Comparison of ENCODE assay signal across 9 mouse cellular contexts in the genomic region with DNA sequence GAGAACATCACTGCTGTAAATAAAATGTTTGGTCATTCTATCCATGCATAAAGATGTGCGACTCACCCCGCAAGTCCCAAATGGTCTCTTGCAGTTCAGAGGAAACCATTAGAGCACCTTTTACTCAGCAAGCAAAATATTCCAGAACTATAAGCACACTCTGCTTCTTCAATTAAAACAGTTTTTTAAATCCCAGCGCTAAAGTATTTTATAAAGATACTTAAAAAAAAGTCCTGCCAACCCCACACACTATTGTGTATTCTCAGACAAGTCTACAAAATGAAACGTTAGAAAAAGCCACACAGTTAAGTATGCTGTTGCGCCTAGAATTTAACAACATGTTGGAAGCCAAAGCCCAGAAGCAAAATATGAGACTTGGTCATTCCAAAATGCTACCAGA. TPM values are rescaled to one million over a fixed set of nuclear protein-coding genes. Genes with fewer than 3 reads are reported as not detected.
DNase-seq lines count a peak whose midpoint lies in the region; ATAC-seq lines count a peak whose summit lies in the region.
"Had no signal": no experiment of that assay in that cellular context is flagged by ENCODE, and none has a peak within 500 bp of the region (broad histone marks: within the 10 kb centered on the region; RNA-seq: fewer than 3 reads in every experiment).

No protein-coding gene starts in this region.

- no peak for DNase-seq in heart, adult 18-20 months
- DNase-seq in neural tube, embryonic 11.5 days (ENCODE audit: low spot score), result no peak
- no peak for DNase-seq in neural tube, embryonic 10.5 days (ENCODE audit: extremely low spot score, low spot score)
- no peak for DNase-seq in liver, embryonic 11.5 days (ENCODE audit: low spot score)
- no peak for DNase-seq in cerebellum, adult 9-10 months
- DNase-seq: liver, embryonic 13.5 days had no signal

- no peaks in the 10 kb centered on the region for H3K9me3 ChIP-seq in heart, embryonic 15.5 days (replicated peaks)
- H3K9me3 ChIP-seq in neural tube, embryonic 11.5 days (ENCODE audit: control insufficient read depth, low read length), result no peaks in the 10 kb centered on the region; the same call in 1 of the 2 replicates
- no peaks in the 10 kb centered on the region for H3K9me3 ChIP-seq in hindbrain, embryonic 15.5 days
- no peaks in the 10 kb centered on the region for H3K9me3 ChIP-seq in stomach, embryonic 15.5 days
- no peaks in the 10 kb centered on the region for H3K9me3 ChIP-seq in liver, embryonic 11.5 days (ENCODE audit: control insufficient read depth, low read length)
- H3K9me3 ChIP-seq: liver, embryonic 13.5 days had no signal

- H3K27ac ChIP-seq in heart, embryonic 15.5 days, result no peak overlapping the region
- H3K27ac ChIP-seq in neural tube, embryonic 11.5 days (ENCODE audit: low read depth, low read length), result no peak overlapping the region
- 0 out of 2 replicates have a peak overlapping the region, but pooled peaks have one; percentile 97 for H3K27ac ChIP-seq in hindbrain, embryonic 15.5 days (replicated peaks)
- no peak overlapping the region for H3K27ac ChIP-seq in stomach, embryonic 15.5 days
- no peak overlapping the region for H3K27ac ChIP-seq in liver, embryonic 11.5 days (ENCODE audit: low read depth, low read length)
- H3K27ac ChIP-seq: liver, embryonic 13.5 days had no signal

- H3K4me1 ChIP-seq in heart, embryonic 15.5 days (replicated peaks), result 0 out of 2 replicates have a peak, but pooled peaks cover 2% of the 10 kb centered on the region
- no peaks in the 10 kb centered on the region for H3K4me1 ChIP-seq in neural tube, embryonic 11.5 days (ENCODE audit: control insufficient read depth, insufficient read depth, low read length)
- H3K4me1 ChIP-seq in hindbrain, embryonic 15.5 days (replicated peaks), result peaks cover 4% of the 10 kb centered on the region; the same call in 1 of the 2 replicates
- H3K4me1 ChIP-seq in stomach, embryonic 15.5 days, result no peaks in the 10 kb centered on the region
- H3K4me1 ChIP-seq in liver, embryonic 11.5 days (replicated peaks; ENCODE audit: control insufficient read depth, insufficient read depth, low read length), result no peaks in the 10 kb centered on the region
- H3K4me1 ChIP-seq: liver, embryonic 13.5 days had no signal

- H3K36me3 ChIP-seq in heart, embryonic 15.5 days, result no peaks in the 10 kb centered on the region
- H3K36me3 ChIP-seq in neural tube, embryonic 11.5 days (ENCODE audit: control insufficient read depth, insufficient read depth, low read length), result no peaks in the 10 kb centered on the region
- no peaks in the 10 kb centered on the region for H3K36me3 ChIP-seq in hindbrain, embryonic 15.5 days
- no peaks in the 10 kb centered on the region for H3K36me3 ChIP-seq in stomach, embryonic 15.5 days
- no peaks in the 10 kb centered on the region for H3K36me3 ChIP-seq in liver, embryonic 11.5 days (ENCODE audit: control insufficient read depth, insufficient read depth, low read length)
- H3K36me3 ChIP-seq: liver, embryonic 13.5 days had no signal

- ATAC-seq in heart, embryonic 15.5 days (replicated peaks; ENCODE audit: insufficient number of reproducible peaks, insufficient read depth, low FRiP score, low read depth), result no peak
- ATAC-seq in neural tube, embryonic 11.5 days (ENCODE audit: insufficient read depth, low FRiP score, low TSS enrichment), result no peak
- ATAC-seq in hindbrain, embryonic 15.5 days (ENCODE audit: low FRiP score, low read depth), result no peak
- no peak for ATAC-seq in stomach, embryonic 15.5 days (ENCODE audit: insufficient read depth, low FRiP score, low read depth)
- ATAC-seq in liver, embryonic 11.5 days (replicated peaks; ENCODE audit: low FRiP score), result no peak

- 57% methylated on average over 5 of the region's 5 CpGs for WGBS in heart, embryonic 15.5 days
- 60% methylated on average over 5 of the region's 5 CpGs for WGBS in neural tube, embryonic 11.5 days
- 41% methylated on average over 5 of the region's 5 CpGs for WGBS in hindbrain, embryonic 15.5 days
- 56% methylated on average over 5 of the region's 5 CpGs for WGBS in stomach, embryonic 15.5 days
- WGBS in liver, embryonic 11.5 days, result 49% methylated on average over 5 of the region's 5 CpGs

- H3K27me3 ChIP-seq in heart, embryonic 15.5 days, result peaks cover 25% of the 10 kb centered on the region
- peaks cover 13% of the 10 kb centered on the region; the same call in 1 of the 2 replicates for H3K27me3 ChIP-seq in neural tube, embryonic 11.5 days (ENCODE audit: control insufficient read depth, insufficient read depth, low read length)
- H3K27me3 ChIP-seq in hindbrain, embryonic 15.5 days, result peaks cover 4% of the 10 kb centered on the region; the same call in 1 of the 2 replicates
- peaks cover 20% of the 10 kb centered on the region; the same call in 1 of the 2 replicates for H3K27me3 ChIP-seq in stomach, embryonic 15.5 days (replicated peaks)
- peaks cover 52% of the 10 kb centered on the region for H3K27me3 ChIP-seq in liver, embryonic 11.5 days (replicated peaks; ENCODE audit: control insufficient read depth, insufficient read depth, low read length)

- no peak overlapping the region for H3K9ac ChIP-seq in heart, embryonic 15.5 days
- no peak overlapping the region for H3K9ac ChIP-seq in neural tube, embryonic 11.5 days (ENCODE audit: low read length)
- H3K9ac ChIP-seq in hindbrain, embryonic 15.5 days, result peak overlapping the region; percentile 85
- no peak overlapping the region for H3K9ac ChIP-seq in stomach, embryonic 15.5 days
- no peak overlapping the region for H3K9ac ChIP-seq in liver, embryonic 11.5 days (ENCODE audit: low read depth, low read length)
- H3K9ac ChIP-seq: liver, embryonic 13.5 days had no signal

- peak overlapping the region; percentile 86 for H3K4me2 ChIP-seq in heart, embryonic 15.5 days
- peak overlapping the region; percentile 63 for H3K4me2 ChIP-seq in neural tube, embryonic 11.5 days (ENCODE audit: low read depth)
- H3K4me2 ChIP-seq in hindbrain, embryonic 15.5 days, result peak overlapping the region; percentile 59
- H3K4me2 ChIP-seq in stomach, embryonic 15.5 days, result peak overlapping the region; percentile 83; the same call in 1 of the 2 replicates
- H3K4me2 ChIP-seq in liver, embryonic 11.5 days, result no peak overlapping the region

- peak overlapping the region; percentile 60 for H3K4me3 ChIP-seq in heart, embryonic 15.5 days
- peak overlapping the region; percentile 51; the same call in 1 of the 2 replicates for H3K4me3 ChIP-seq in neural tube, embryonic 11.5 days (ENCODE audit: low read depth, low read length)
- peak overlapping the region; percentile 65 for H3K4me3 ChIP-seq in hindbrain, embryonic 15.5 days
- peak overlapping the region; percentile 50; the same call in 1 of the 2 replicates for H3K4me3 ChIP-seq in stomach, embryonic 15.5 days (replicated peaks)
- no peak overlapping the region for H3K4me3 ChIP-seq in liver, embryonic 11.5 days (ENCODE audit: low read depth, low read length)

RNA-seq across cellular contexts. Expression of a gene that starts 1.9 kb away (rescaled TPM):
- 1.5 and 1.6 TPM in 2 replicates for polyA plus RNA-seq in heart, embryonic 15.5 days (2015; fragmentation: Nextera tagmentation; extraction: Ambion mirVana)
- under 1 TPM; 0.05 to 0.13 TPM for total RNA-seq in heart, adult 18-20 months (2021)
- polyA plus RNA-seq in neural tube, embryonic 11.5 days (2014; fragmentation: Nextera tagmentation; extraction: Ambion mirVana), result 1.8 TPM in 2 replicates
- 15.8 and 15.9 TPM in 2 replicates for polyA plus RNA-seq in hindbrain, embryonic 15.5 days (2015; fragmentation: Nextera tagmentation; extraction: Ambion mirVana)
- 0.75 and 0.82 TPM in 2 replicates for polyA plus RNA-seq in stomach, embryonic 15.5 days (2015; fragmentation: Nextera tagmentation; extraction: Ambion mirVana)
- polyA plus RNA-seq in liver, embryonic 11.5 days (2014; fragmentation: Nextera tagmentation; extraction: Ambion mirVana), result 0.07 TPM in 1 of 2 replicates, not detected in the other
